Mouse (Mus musculus): Measurements from ENCODE around the gene Eno4. TPM values are rescaled to one million over a fixed set of nuclear protein-coding genes. Genes with fewer than 3 reads are reported as not detected.
A peak's percentile ranks its signal among the peaks of the same experiment; 100 is the strongest.

Gene Eno4
- polyA plus RNA-seq, 1 experiment from 2014 or later = 0.45 TPM

DNA sequence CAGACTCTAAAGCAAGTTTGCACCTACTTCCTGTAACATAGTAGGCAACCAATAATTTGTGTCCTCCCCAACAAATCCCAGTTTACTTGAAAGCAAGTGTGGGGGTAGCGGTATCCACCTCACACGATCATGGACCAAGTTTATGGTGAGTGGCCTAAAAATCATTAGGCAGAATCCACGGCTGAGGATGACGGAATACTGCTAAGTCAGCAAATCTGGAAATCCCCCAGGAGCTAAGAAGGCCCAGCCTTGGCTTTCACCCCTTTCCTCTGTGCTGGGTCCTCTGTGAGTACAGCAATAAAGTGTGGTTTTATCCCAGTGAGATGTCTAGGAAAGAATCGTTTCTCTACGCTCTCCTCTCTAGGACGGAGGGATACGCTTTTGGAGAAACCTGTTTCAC lies 11.6 kb downstream of the Eno4 start:
- 93% methylated on average over 8 of the region's 8 CpGs for WGBS

DNA sequence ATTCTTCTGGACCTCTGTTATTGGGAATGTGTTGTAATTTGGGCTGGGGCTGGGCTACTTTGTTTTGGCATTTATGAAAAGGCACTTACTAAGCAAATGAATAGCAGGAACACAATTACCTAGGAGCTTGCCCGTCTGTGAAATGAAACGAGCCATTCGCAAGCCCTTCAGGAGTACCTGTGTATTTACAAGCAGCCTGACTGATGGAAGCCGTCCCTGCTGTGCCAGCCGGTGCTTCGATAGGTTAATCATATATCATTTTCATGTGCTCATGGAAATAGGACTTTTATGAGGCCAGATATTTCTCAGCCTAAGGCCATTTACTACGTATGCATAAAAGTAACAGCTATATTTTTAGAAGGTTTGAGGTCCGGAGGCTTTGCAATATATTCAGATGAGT lies 19.8 kb downstream of the Eno4 start:
- Histone ChIP-seq H3K27me3 (ENCODE audit: control insufficient read depth, insufficient read depth, low read length) (peaks cover 24% of the 10 kb centered on the region), H3K4me2 (no peak overlapping the region), H3K9me3 (ENCODE audit: control insufficient read depth, low read length) (no peaks in the 10 kb centered on the region), H3K4me3 (ENCODE audit: low read depth, low read length) (no peak overlapping the region), H3K4me1 (ENCODE audit: control insufficient read depth, insufficient read depth, low read length) (peaks cover 1% of the 10 kb centered on the region; the same call in 1 of the 2 replicates), H3K36me3 (ENCODE audit: control insufficient read depth, insufficient read depth, low read length) (no peaks in the 10 kb centered on the region), H3K27ac (ENCODE audit: low read depth, low read length) (no peak overlapping the region), H3K9ac (ENCODE audit: low read length) (no peak overlapping the region)
- DNase-seq (ENCODE audit: low spot score, missing footprints) (no peak), ATAC-seq (ENCODE audit: low FRiP score) (no peak)
- 79% methylated on average over 8 of the region's 8 CpGs for WGBS

More for the DNA sequence above, 11.6 kb downstream of the Eno4 start:
- no peaks in the 10 kb centered on the region for H3K36me3 ChIP-seq (ENCODE audit: control insufficient read depth, insufficient read depth, low read length)
- DNase-seq (ENCODE audit: low spot score, missing footprints) (peak; percentile 41), ATAC-seq (ENCODE audit: low FRiP score) (no peak)
- H3K27me3 ChIP-seq (ENCODE audit: control insufficient read depth, insufficient read depth, low read length) = no peaks in the 10 kb centered on the region; the same call in 1 of the 2 replicates
- H3K9ac ChIP-seq (ENCODE audit: low read length) = no peak overlapping the region
- no peak overlapping the region for H3K27ac ChIP-seq (ENCODE audit: low read depth, low read length)
- H3K4me3 ChIP-seq (ENCODE audit: low read depth, low read length) = no peak overlapping the region
- no peak overlapping the region for H3K4me2 ChIP-seq
- H3K4me1 ChIP-seq (ENCODE audit: control insufficient read depth, insufficient read depth, low read length) = no peaks in the 10 kb centered on the region
- no peaks in the 10 kb centered on the region for H3K9me3 ChIP-seq (ENCODE audit: control insufficient read depth, low read length)

DNA sequence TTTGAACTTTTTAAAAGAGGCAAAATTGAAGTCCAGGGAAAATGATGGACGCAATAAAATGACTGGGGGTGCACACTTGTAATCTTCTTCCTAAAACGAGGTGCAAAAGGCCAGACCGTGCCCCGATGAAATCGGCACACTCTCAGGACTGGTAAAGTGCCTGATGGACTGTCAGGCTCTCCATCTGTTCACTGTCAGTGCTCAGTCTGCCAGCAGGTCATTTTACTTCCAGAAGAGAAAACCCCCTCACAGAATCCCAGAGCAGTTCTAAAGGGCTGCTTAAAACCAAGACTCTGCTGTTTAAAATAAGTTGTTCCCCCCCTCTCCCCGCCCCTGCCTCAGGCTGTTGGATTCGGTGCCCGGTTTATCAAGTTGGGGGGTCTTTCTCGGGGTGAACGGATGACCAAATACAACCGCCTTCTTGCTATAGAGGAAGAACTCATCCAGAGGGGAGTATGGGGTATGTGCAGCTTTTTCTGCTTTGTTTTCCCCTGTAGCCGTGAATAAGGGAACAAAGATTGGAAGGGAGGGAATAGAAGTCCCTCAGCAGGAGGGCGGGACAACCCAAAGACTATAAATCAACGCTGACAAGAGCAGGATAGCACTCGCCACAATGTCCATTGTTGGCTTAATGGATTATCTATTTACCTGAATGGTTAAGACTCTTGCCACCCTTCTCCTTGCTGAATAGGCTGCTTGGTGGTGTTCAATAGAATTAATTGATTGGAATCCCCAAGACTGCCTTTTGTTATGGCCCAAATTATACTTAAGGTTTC lies 25.7 kb downstream of the Eno4 start:
- peak; percentile 85 for DNase-seq (ENCODE audit: low spot score, missing footprints)
- Histone ChIP-seq H3K4me1 (ENCODE audit: control insufficient read depth, insufficient read depth, low read length) (peaks cover 8% of the 10 kb centered on the region), H3K36me3 (ENCODE audit: control insufficient read depth, insufficient read depth, low read length) (no peaks in the 10 kb centered on the region), H3K27me3 (ENCODE audit: control insufficient read depth, insufficient read depth, low read length) (peaks cover 66% of the 10 kb centered on the region), H3K4me3 (ENCODE audit: low read depth, low read length) (no peak overlapping the region), H3K4me2 (peak overlapping the region; percentile 23), H3K9ac (ENCODE audit: low read length) (no peak overlapping the region), H3K27ac (ENCODE audit: low read depth, low read length) (no peak overlapping the region), H3K9me3 (ENCODE audit: control insufficient read depth, low read length) (no peaks in the 10 kb centered on the region)
- ATAC-seq (ENCODE audit: low FRiP score) = no peak
- 21% methylated on average over 15 of the region's 15 CpGs for WGBS

DNA sequence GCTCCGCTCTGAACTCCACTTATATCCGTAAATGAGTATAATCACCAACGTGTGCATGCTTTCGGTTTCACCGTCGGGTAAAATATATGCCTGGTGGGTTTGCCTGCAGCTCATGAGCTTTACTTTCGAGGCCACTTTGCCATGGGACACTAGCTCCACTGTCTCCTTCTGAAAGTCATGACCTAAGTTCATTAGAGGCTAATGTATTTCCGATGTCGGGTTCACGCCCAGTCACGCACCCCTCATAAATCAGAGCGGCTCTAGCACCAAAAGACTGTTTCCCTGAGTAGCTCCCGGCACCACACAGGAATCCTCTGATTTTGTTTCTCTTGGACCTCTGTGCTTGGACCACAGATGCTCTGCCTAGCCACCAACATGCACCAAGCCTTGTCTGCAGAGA lies 27.6 kb downstream of the Eno4 start:
- ATAC-seq (ENCODE audit: low FRiP score) = no peak
- WGBS = 89% methylated on average over 13 of the region's 13 CpGs

DNA sequence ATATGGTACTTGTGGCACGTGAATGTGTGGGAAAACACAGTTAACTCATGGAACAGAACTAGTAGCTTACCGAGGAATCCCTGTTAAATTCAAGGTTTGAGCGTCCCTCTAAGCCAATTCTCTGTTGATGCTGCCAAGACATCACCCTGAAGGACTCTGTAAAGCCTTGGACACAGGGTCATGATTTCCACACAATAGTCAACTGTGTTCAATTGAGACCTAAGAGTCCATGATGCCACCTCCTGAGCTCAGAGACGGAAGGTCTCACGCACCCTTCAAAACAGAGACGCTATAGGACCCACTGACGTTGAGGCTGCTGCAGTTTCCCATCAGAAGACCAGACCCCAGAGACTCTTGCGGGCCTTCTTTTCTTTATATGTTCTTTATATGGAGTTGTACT lies 30.9 kb downstream of the Eno4 start:
- 69% methylated on average over 8 of the region's 8 CpGs for WGBS
- H3K36me3 ChIP-seq (ENCODE audit: control insufficient read depth, insufficient read depth, low read length) = no peaks in the 10 kb centered on the region
- ATAC-seq (ENCODE audit: low FRiP score) = no peak

More for the DNA sequence above, 27.6 kb downstream of the Eno4 start:
- Histone ChIP-seq H3K4me2 (no peak overlapping the region), H3K36me3 (ENCODE audit: control insufficient read depth, insufficient read depth, low read length) (no peaks in the 10 kb centered on the region), H3K4me3 (ENCODE audit: low read depth, low read length) (no peak overlapping the region), H3K9me3 (ENCODE audit: control insufficient read depth, low read length) (no peaks in the 10 kb centered on the region), H3K27ac (ENCODE audit: low read depth, low read length) (no peak overlapping the region), H3K9ac (ENCODE audit: low read length) (no peak overlapping the region), H3K4me1 (ENCODE audit: control insufficient read depth, insufficient read depth, low read length) (peaks cover 8% of the 10 kb centered on the region), H3K27me3 (ENCODE audit: control insufficient read depth, insufficient read depth, low read length) (peaks cover 74% of the 10 kb centered on the region)
- DNase-seq (ENCODE audit: low spot score, missing footprints) = peak; percentile 75

DNA sequence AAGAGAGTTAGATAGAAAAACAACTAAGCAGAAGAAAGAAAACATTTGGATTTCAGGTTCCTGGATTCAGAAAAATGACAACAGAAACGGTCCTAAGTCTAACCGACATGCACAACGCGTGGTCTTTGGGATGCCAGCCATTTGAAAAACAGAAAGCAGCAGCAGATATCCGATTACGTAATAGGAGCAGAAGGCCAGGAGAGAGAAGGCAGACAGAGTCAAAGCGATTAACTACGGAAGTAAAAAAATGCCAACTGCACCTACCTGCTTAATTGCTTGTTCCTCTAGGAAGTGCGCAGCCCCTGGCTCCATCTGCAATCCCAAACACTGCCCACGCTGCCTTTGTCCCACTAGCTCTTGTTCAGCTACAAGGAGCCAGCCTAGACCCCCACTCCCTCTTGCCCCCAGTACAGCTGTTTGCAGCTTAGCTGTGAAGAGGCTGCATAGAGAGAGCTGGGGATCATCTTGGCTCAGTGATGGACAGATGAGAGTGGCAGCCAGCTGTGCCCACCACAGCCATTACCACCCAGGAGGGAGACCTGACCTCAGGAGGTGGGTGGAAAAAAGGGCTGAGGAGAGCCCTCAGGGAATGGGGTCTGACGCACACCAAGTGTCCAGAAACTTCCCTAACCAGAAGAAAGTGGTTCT lies 32.1 kb downstream of the Eno4 start:
- ATAC-seq (ENCODE audit: low FRiP score) (no peak), DNase-seq (ENCODE audit: low spot score, missing footprints) (peak; percentile 70)
- no peak overlapping the region for H3K9ac ChIP-seq (ENCODE audit: low read length)
- H3K4me2 ChIP-seq = no peak overlapping the region
- H3K27ac ChIP-seq (ENCODE audit: low read depth, low read length) = no peak overlapping the region
- no peaks in the 10 kb centered on the region for H3K36me3 ChIP-seq (ENCODE audit: control insufficient read depth, insufficient read depth, low read length)
- H3K27me3 ChIP-seq (ENCODE audit: control insufficient read depth, insufficient read depth, low read length) = peaks cover 90% of the 10 kb centered on the region
- peaks cover 13% of the 10 kb centered on the region; the same call in 1 of the 2 replicates for H3K4me1 ChIP-seq (ENCODE audit: control insufficient read depth, insufficient read depth, low read length)
- no peak overlapping the region for H3K4me3 ChIP-seq (ENCODE audit: low read depth, low read length)
- H3K9me3 ChIP-seq (ENCODE audit: control insufficient read depth, low read length) = no peaks in the 10 kb centered on the region
- WGBS = 80% methylated on average over 11 of the region's 11 CpGs

More for the DNA sequence above, 30.9 kb downstream of the Eno4 start:
- H3K27ac ChIP-seq (ENCODE audit: low read depth, low read length) = no peak overlapping the region
- H3K4me3 ChIP-seq (ENCODE audit: low read depth, low read length) = no peak overlapping the region
- H3K27me3 ChIP-seq (ENCODE audit: control insufficient read depth, insufficient read depth, low read length) = peaks cover 90% of the 10 kb centered on the region
- H3K9ac ChIP-seq (ENCODE audit: low read length) = no peak overlapping the region
- peak; percentile 82 for DNase-seq (ENCODE audit: low spot score, missing footprints)
- H3K4me1 ChIP-seq (ENCODE audit: control insufficient read depth, insufficient read depth, low read length) = peaks cover 4% of the 10 kb centered on the region
- no peaks in the 10 kb centered on the region for H3K9me3 ChIP-seq (ENCODE audit: control insufficient read depth, low read length)
- H3K4me2 ChIP-seq = no peak overlapping the region

DNA sequence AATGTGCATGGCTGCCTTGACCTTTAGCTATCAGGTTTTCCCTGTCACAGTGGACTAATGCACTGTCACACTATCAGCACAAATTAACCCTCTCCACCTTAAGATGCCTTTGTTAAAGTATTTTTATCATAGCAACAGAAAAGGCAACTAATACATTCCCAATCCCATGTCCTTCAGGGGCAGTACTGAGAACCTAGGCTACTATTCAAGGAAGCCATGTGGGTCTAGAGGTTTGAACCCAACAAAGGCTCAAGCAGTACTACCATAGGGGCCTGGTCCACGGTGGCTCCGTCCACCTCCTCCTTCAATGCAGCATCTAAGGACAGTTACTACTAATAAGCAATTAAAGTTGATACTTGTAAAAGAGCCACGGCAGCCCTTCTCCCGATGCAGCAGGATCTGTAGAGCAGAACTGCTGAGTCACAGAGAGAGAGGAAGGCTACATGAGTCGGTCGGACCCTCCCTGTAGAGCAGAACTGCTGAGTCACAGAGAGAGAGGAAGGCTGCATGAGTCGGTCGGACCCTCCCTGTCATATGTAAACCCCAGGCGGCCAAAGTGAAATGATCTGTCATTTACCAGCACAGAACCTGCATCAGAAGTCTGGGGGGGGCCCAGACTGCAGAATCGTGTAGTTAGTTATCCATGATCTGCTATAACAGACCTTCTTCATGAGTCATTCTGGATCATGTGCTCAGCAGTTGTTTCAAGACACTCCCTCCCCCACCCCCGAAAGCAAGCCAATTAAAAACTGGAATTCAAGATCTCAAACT lies 35.4 kb downstream of the Eno4 start:
- Histone ChIP-seq H3K9ac (ENCODE audit: low read length) (no peak overlapping the region), H3K4me2 (no peak overlapping the region), H3K27me3 (ENCODE audit: control insufficient read depth, insufficient read depth, low read length) (peaks cover 70% of the 10 kb centered on the region), H3K9me3 (ENCODE audit: control insufficient read depth, low read length) (no peaks in the 10 kb centered on the region), H3K4me1 (ENCODE audit: control insufficient read depth, insufficient read depth, low read length) (peaks cover 16% of the 10 kb centered on the region; the same call in 1 of the 2 replicates), H3K4me3 (ENCODE audit: low read depth, low read length) (no peak overlapping the region), H3K36me3 (ENCODE audit: control insufficient read depth, insufficient read depth, low read length) (no peaks in the 10 kb centered on the region), H3K27ac (ENCODE audit: low read depth, low read length) (no peak overlapping the region)
- 58% methylated on average over 11 of the region's 11 CpGs for WGBS
- ATAC-seq (ENCODE audit: low FRiP score) (no peak), DNase-seq (ENCODE audit: low spot score, missing footprints) (no peak)

DNA sequence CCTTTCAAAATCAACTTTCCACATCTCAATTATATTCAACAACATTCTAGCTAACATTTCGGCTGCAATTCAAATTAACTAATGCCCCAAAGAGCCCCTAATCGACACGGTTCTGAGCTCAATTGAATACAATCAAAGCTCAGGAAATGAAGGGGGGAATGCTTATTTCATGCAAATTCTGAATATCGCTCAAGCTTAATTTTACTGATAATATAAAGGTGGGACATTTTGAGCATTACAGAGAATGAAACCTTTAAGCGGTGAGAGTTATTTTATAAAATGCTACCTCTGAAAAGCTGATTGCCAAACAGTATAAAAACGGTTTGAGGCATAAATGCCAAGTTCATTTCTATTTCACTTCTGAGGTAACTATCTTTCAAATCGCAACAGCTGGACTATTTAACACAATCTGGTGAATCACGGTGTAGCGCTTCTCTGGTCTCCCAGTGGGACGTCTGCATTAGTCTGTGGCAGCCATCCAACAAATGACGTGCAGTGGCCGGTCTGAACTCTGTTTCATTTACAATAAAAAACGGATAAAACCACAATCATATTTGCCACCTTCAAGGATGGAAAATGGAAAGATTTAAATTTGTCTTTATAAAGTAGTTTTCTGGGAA lies 36.3 kb downstream of the Eno4 start:
- Histone ChIP-seq H3K4me3 (ENCODE audit: low read depth, low read length) (no peak overlapping the region), H3K27ac (ENCODE audit: low read depth, low read length) (no peak overlapping the region), H3K36me3 (ENCODE audit: control insufficient read depth, insufficient read depth, low read length) (no peaks in the 10 kb centered on the region), H3K4me1 (ENCODE audit: control insufficient read depth, insufficient read depth, low read length) (peaks cover 16% of the 10 kb centered on the region; the same call in 1 of the 2 replicates), H3K9ac (ENCODE audit: low read length) (no peak overlapping the region), H3K27me3 (ENCODE audit: control insufficient read depth, insufficient read depth, low read length) (peaks cover 69% of the 10 kb centered on the region), H3K4me2 (peak overlapping the region; percentile 15; the same call in 1 of the 2 replicates), H3K9me3 (ENCODE audit: control insufficient read depth, low read length) (no peaks in the 10 kb centered on the region)
- WGBS = 26% methylated on average over 13 of the region's 13 CpGs
- peak; percentile 81 for DNase-seq (ENCODE audit: low spot score, missing footprints)
- ATAC-seq (ENCODE audit: low FRiP score) = no peak
